Mouse (Mus musculus): ENCODE measurements around the gene Ccdc13. TPM values are rescaled to one million over a fixed set of nuclear protein-coding genes. Genes with fewer than 3 reads are reported as not detected.
A peak's percentile ranks its signal among the peaks of the same experiment; 100 is the strongest.

Ccdc13 gene
- total and polyA plus RNA-seq, 2 experiments from 2014 or later, result 3.0 to 4.8 TPM

GRCm38 (mm10) chr9:121786359-121786758 is 52.9 kb downstream of the Ccdc13 start:
- no peaks in the 10 kb centered on the region for H3K4me1 ChIP-seq (ENCODE audit: insufficient read depth, low read length)
- no peak overlapping the region for H3K27ac ChIP-seq (ENCODE audit: low read depth, low read length)
- ATAC-seq (ENCODE audit: low FRiP score) (no peak), DNase-seq (ENCODE audit: low spot score) (no peak)
- no peaks in the 10 kb centered on the region for H3K9me3 ChIP-seq (ENCODE audit: low read length)
- no peaks in the 10 kb centered on the region for H3K27me3 ChIP-seq (ENCODE audit: insufficient read depth, low read length)
- no peak overlapping the region for H3K9ac ChIP-seq (replicated peaks; ENCODE audit: low read length, poor library complexity, severe bottlenecking)
- no peak overlapping the region for H3K4me3 ChIP-seq (ENCODE audit: low read depth, low read length)
- no peak overlapping the region for H3K4me2 ChIP-seq (ENCODE audit: low read depth, low read length, poor library complexity, severe bottlenecking)
- TF ChIP-seq CTCF (IDR thresholded peaks at IDR 0.05), result no peak
- 68% methylated on average over 2 of the region's 2 CpGs for WGBS
- no peaks in the 10 kb centered on the region for H3K36me3 ChIP-seq (ENCODE audit: insufficient read depth, low read length)

DNA sequence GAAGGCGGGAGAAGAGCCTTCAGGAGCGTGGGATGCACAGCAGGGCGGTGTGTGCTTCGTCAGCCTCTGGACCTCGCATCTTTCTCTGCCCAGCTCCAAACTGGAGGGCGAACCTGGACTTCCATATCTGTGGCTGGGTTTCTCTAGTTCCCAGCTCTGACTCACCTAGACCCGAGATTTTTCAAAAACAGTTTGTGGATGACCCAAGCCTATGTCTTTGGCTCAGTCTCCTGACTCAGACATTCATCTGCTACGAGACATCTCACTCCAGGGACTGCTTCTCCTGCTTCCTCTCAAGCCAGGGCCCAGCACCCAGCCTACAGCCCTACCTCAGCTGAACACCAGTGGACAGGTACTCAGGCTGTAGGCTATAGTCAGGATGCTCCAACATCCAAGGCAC is 54.0 kb downstream of the Ccdc13 start:
- DNase-seq (ENCODE audit: low spot score) (no peak), ATAC-seq (ENCODE audit: low FRiP score) (no peak)
- H3K27ac ChIP-seq (ENCODE audit: low read depth, low read length), result no peak overlapping the region
- peaks cover 2% of the 10 kb centered on the region; the same call in 1 of the 2 replicates for H3K27me3 ChIP-seq (ENCODE audit: insufficient read depth, low read length)
- no peaks in the 10 kb centered on the region for H3K36me3 ChIP-seq (ENCODE audit: insufficient read depth, low read length)
- H3K9ac ChIP-seq (replicated peaks; ENCODE audit: low read length, poor library complexity, severe bottlenecking), result no peak overlapping the region
- H3K4me2 ChIP-seq (ENCODE audit: low read depth, low read length, poor library complexity, severe bottlenecking), result no peak overlapping the region
- no peaks in the 10 kb centered on the region for H3K4me1 ChIP-seq (ENCODE audit: insufficient read depth, low read length)
- no peak for TF ChIP-seq CTCF (IDR thresholded peaks at IDR 0.05)
- WGBS, result 86% methylated on average over 8 of the region's 8 CpGs
- H3K9me3 ChIP-seq (ENCODE audit: low read length), result no peaks in the 10 kb centered on the region
- no peak overlapping the region for H3K4me3 ChIP-seq (ENCODE audit: low read depth, low read length)

DNA sequence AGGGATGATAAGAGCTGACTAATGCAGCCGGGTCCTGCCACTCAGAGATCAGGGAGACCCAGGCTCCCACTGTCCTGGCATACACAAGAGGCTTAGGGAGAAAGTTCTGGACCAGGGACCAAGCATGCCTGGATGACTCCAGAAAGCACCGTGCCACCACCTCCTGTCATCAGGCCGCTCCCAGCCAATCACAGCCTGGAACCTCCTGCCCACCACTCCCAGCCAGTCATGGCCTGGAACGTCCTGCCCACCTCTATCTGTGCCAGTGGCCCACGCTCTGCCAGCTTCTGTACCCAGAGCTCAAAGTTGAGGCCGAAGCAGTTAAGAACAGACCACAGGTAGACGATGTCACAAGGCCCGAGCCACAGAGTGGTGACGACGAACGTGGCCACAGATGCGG is 54.5 kb downstream of the Ccdc13 start:
- ATAC-seq (ENCODE audit: low FRiP score) (no peak), DNase-seq (ENCODE audit: low spot score) (no peak)
- H3K4me1 ChIP-seq (ENCODE audit: insufficient read depth, low read length), result no peaks in the 10 kb centered on the region
- no peak overlapping the region for H3K9ac ChIP-seq (replicated peaks; ENCODE audit: low read length, poor library complexity, severe bottlenecking)
- H3K4me2 ChIP-seq (ENCODE audit: low read depth, low read length, poor library complexity, severe bottlenecking), result no peak overlapping the region
- no peak overlapping the region for H3K4me3 ChIP-seq (ENCODE audit: low read depth, low read length)
- no peaks in the 10 kb centered on the region for H3K36me3 ChIP-seq (ENCODE audit: insufficient read depth, low read length)
- no peaks in the 10 kb centered on the region for H3K9me3 ChIP-seq (ENCODE audit: low read length)
- peaks cover 6% of the 10 kb centered on the region for H3K27me3 ChIP-seq (ENCODE audit: insufficient read depth, low read length)
- WGBS, result 88% methylated on average over 12 of the region's 12 CpGs
- TF ChIP-seq CTCF (IDR thresholded peaks at IDR 0.05), result no peak
- no peak overlapping the region for H3K27ac ChIP-seq (ENCODE audit: low read depth, low read length)

DNA sequence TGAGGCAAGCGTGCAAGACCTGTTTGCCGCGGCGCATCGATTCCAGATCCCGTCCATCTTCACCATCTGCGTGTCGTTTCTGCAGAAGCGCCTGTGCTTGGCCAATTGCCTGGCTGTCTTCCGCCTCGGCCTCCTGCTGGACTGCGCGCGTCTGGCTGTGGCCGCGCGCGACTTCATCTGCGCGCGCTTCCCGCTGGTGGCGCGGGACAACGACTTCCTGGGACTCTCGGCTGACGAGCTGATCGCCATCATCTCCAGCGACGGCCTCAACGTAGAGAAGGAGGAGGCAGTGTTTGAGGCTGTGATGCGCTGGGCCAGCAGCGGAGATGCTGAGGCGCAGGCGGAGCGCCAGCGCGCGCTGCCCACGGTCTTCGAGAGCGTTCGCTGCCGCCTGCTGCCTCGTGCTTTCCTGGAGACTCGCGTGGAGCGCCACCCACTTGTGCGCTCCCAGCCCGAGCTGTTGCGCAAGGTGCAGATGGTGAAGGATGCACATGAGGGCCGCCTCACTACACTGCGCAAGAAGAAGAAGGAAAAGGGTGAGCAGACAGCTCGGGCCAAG is 61.1 kb downstream of the Ccdc13 start:
- 13% methylated on average over 54 of the region's 54 CpGs for WGBS
- no peak overlapping the region for H3K27ac ChIP-seq (ENCODE audit: low read depth, low read length)

GRCm38 (mm10) chr9:121777484-121778065 is 61.7 kb downstream of the Ccdc13 start, which contains the start of gene Klhl40:
TSS of gene Klhl40 (plus strand) at chr9:121777607.
- Histone ChIP-seq H3K27me3 (ENCODE audit: insufficient read depth, low read length) (peaks cover 18% of the 10 kb centered on the region), H3K4me2 (ENCODE audit: low read depth, low read length, poor library complexity, severe bottlenecking) (peak within 1 kb of the TSS; percentile 55), H3K27ac (ENCODE audit: low read depth, low read length) (no peak within 1 kb of the TSS), H3K4me3 (ENCODE audit: low read depth, low read length) (peak within 1 kb of the TSS; percentile 33), H3K9me3 (ENCODE audit: low read length) (no peaks in the 10 kb centered on the region), H3K4me1 (ENCODE audit: insufficient read depth, low read length) (no peaks in the 10 kb centered on the region), H3K9ac (replicated peaks; ENCODE audit: low read length, poor library complexity, severe bottlenecking) (no peak within 1 kb of the TSS; the same call in 1 of the 2 replicates), H3K36me3 (ENCODE audit: insufficient read depth, low read length) (no peaks in the 10 kb centered on the region)
- TF ChIP-seq CTCF (IDR thresholded peaks at IDR 0.05), result no peak
- no peak for DNase-seq (ENCODE audit: low spot score)
- ATAC-seq (ENCODE audit: low FRiP score), result peak; percentile 61
- 22% methylated on average over 28 of the region's 30 CpGs for WGBS

More for the DNA sequence above, 61.1 kb downstream of the Ccdc13 start:
- Histone ChIP-seq H3K9ac (replicated peaks; ENCODE audit: low read length, poor library complexity, severe bottlenecking) (no peak overlapping the region; the same call in 1 of the 2 replicates), H3K4me2 (ENCODE audit: low read depth, low read length, poor library complexity, severe bottlenecking) (peak overlapping the region; percentile 55), H3K4me3 (ENCODE audit: low read depth, low read length) (peak overlapping the region; percentile 33), H3K9me3 (ENCODE audit: low read length) (no peaks in the 10 kb centered on the region), H3K36me3 (ENCODE audit: insufficient read depth, low read length) (no peaks in the 10 kb centered on the region), H3K4me1 (ENCODE audit: insufficient read depth, low read length) (no peaks in the 10 kb centered on the region), H3K27me3 (ENCODE audit: insufficient read depth, low read length) (peaks cover 18% of the 10 kb centered on the region)
- ATAC-seq (ENCODE audit: low FRiP score) (peak; percentile 59), DNase-seq (ENCODE audit: low spot score) (peak; percentile 70)
- peak; percentile 19; the same call in 1 of the 2 replicates for TF ChIP-seq CTCF (IDR thresholded peaks at IDR 0.05)

DNA sequence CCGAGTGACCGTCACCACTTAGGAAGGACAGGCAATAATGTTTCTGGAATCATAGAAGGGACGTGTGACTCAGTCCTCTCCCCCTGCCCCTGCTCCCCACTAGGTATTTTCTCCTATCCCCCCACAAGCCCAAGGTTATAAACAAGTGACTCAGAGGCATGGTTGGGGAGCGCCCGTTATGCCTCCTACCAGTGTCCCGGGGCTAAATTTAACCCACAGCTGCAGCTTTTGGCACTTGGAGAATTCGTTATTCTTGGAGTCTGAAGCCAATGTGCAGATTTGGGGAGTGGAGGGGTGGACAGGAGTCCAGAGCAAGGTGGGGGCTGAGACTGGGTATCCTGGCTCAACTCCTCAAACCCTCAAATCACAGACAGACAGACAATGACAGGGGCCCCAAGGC is 62.8 kb downstream of the Ccdc13 start:
- Histone ChIP-seq H3K9ac (replicated peaks; ENCODE audit: low read length, poor library complexity, severe bottlenecking) (no peak overlapping the region), H3K4me3 (ENCODE audit: low read depth, low read length) (no peak overlapping the region), H3K27me3 (ENCODE audit: insufficient read depth, low read length) (peaks cover 18% of the 10 kb centered on the region), H3K9me3 (ENCODE audit: low read length) (no peaks in the 10 kb centered on the region), H3K36me3 (ENCODE audit: insufficient read depth, low read length) (no peaks in the 10 kb centered on the region), H3K4me2 (ENCODE audit: low read depth, low read length, poor library complexity, severe bottlenecking) (no peak overlapping the region), H3K27ac (ENCODE audit: low read depth, low read length) (no peak overlapping the region), H3K4me1 (ENCODE audit: insufficient read depth, low read length) (no peaks in the 10 kb centered on the region)
- DNase-seq (ENCODE audit: low spot score), result no peak
- no peak for ATAC-seq (ENCODE audit: low FRiP score)
- 82% methylated on average over 7 of the region's 7 CpGs for WGBS
- TF ChIP-seq CTCF (IDR thresholded peaks at IDR 0.05), result no peak

All from midbrain, postnatal 0 days (tissue).